Mouse (Mus musculus) Patski (cell line): ENCODE data around the gene Snrnp25. TPM values are rescaled to one million over a fixed set of nuclear protein-coding genes. Genes with fewer than 3 reads are reported as not detected.

Experiments used
- ATAC-seq: fragments of 100-300 bp; one replicate; pipeline ENCODE4 v1.8.0; 2021
- CTCF ChIA-PET: fragments of 350-600 bp; sonication (Branson Sonifier 250); formaldehyde crosslinking; loops from one replicate; lab custom pipeline; 2022; ENCODE audit warnings: inconsistent platforms; lab: Charles Lee
- POLR2A ChIA-PET: fragments of 350-600 bp; sonication (Branson Sonifier 250); formaldehyde crosslinking; loops from one replicate; lab custom pipeline; 2022; ENCODE audit warnings: antibody characterized with exemption, inconsistent platforms; lab: Charles Lee
- DNase-seq: peaks from one replicate; pipeline ENCODE4 v3.0.0-alpha.2; 2011; ENCODE audit warnings: low read depth, low spot score
- H3K27me3 ChIP-seq: fragments of 371-371 bp; one replicate; pipeline ENCODE4 v1.5.1; 2021
- CTCF ChIP-seq: fragments of 100-300 bp; IDR thresholded peaks from one replicate; pipeline ENCODE4 v1.5.1; 2021
- in situ Hi-C: fragments of 300-500 bp; cut with MboI; formaldehyde crosslinking; loops from 3 replicates; pipeline ENCODE4 v1.11.1; 2018; ENCODE audit warnings: low pct_unique_long_range_greater_than_20kb, mixed read lengths
- polyA plus RNA-seq: library from polyadenylated mRNA; unstranded; gene quantifications from one replicate; pipeline ENCODE4 v1.2.3, GENCODE M21; 2021

Gene Snrnp25
- polyA plus RNA-seq, 1 experiment from 2014 or later: 32.0 TPM

DNA sequence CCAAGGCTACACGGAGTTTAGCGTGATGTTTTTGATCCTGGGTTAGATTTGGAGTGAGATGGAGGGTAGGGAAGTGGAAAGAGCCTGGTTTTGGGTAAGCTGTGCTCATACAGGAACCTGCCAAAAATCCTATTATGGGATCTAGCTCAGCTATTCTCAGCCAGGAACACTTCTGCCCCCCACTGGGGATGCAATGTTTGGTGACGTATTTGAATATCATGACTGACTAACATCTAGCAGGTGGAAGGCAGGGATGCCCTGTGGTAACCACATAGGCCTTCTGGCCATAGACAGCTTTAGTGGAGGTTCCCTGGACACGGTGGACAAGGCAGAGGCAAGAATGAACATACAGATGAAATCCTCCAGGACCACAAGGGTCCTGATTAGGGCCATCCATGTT is 25.0 kb downstream of the Snrnp25 start:
- POLR2A ChIA-PET: interaction anchor here (1.4 kb wide), 1 partner anchor 11 kb away, joined by 4 read pairs; no protein-coding TSS in a partner anchor
- in situ Hi-C loops: no loop called here
- DNase-seq: no peak
- no peaks in the 10 kb centered on the region for H3K27me3 ChIP-seq
- TF ChIP-seq CTCF: no peak
- ATAC-seq: no peak
- CTCF ChIA-PET: interaction anchor here (1.3 to 2.6 kb wide), 3 partner anchors 10 to 48 kb away, joined by 3 to 10 read pairs (median 4); no protein-coding TSS in a partner anchor

DNA sequence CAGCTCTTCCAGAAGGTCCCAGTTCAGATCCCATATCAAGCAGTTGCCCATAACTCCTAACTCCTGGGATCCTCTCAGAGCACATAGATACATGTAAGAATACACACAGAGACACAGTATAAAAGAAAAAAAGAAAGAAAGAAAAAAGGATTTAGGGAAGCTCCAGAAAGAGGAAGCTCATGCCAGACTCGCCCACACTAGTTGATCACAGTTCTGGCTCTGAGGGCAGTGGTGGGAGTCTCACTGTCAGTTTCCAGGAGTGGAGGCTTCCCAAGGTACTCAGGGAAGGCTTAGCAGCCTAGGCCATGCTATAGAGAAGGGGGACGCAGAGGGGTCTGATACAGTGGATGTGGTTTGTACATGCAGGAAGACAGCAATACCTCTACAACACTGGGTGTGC is 25.9 kb downstream of the Snrnp25 start:
- in situ Hi-C loops: no loop called here
- DNase-seq (no peak), ATAC-seq (no peak)
- no peak for TF ChIP-seq CTCF
- ChIA-PET CTCF (interaction anchor here (1.3 to 2.6 kb wide), 3 partner anchors 10 to 49 kb away, joined by 3 to 10 read pairs (median 4); no protein-coding TSS in a partner anchor), POLR2A (no interaction called here)
- no peaks in the 10 kb centered on the region for H3K27me3 ChIP-seq

DNA sequence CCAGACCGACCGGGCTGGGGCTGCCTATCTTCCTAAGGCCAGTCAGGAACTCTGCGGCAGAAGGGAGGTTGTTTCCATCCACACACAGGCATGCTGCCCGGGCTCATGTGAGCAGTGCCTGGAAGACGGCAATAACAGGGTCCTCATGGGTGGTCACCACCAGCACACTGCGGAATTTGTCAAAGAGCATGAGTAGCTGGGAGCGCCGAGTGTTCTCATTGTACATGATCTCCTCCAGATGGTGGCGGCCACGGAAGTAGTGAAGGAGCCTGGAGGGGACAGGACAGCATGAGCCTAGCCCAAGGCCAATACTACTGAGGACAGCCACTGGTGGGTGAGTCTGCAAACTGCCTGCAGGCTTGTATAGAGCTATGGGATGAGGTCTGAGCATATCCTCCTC is 27.6 kb downstream of the Snrnp25 start:
- POLR2A ChIA-PET: no interaction called here
- ATAC-seq (no peak), DNase-seq (no peak)
- CTCF ChIA-PET: interaction anchor here (1.1 to 1.7 kb wide), 5 partner anchors 8 to 23 kb away, joined by 3 to 4 read pairs (median 3); partner anchors contain the start of gene Rhbdf1
- no peaks in the 10 kb centered on the region for H3K27me3 ChIP-seq
- TF ChIP-seq CTCF: no peak
- in situ Hi-C loops: no loop called here

DNA sequence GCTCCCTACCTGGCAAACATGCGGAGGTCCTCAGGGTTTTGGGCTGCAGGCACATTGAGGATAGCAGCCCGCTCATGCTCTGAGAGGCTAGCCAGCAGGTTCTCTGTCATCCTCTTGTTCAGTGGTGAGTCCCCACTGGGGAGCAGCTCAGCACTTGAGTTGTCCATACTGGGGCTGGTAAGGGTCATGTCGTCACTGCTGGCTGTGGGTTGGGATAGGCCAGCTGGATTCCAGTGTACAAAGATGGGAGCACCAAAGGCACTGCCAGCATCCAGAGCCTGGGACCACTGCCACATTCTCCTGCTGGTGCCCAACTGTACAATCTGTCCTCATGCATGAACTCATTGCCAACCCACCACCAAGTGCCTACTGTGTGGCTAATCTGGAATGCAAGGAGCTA is 28.7 kb downstream of the Snrnp25 start:
- ATAC-seq (no peak), DNase-seq (no peak)
- no peaks in the 10 kb centered on the region for H3K27me3 ChIP-seq
- no peak for TF ChIP-seq CTCF
- POLR2A ChIA-PET: no interaction called here
- in situ Hi-C loops: no loop called here
- CTCF ChIA-PET: interaction anchor here (0.9 to 1.7 kb wide), 5 partner anchors 10 to 22 kb away, joined by 3 to 5 read pairs (median 3); no protein-coding TSS in a partner anchor

DNA sequence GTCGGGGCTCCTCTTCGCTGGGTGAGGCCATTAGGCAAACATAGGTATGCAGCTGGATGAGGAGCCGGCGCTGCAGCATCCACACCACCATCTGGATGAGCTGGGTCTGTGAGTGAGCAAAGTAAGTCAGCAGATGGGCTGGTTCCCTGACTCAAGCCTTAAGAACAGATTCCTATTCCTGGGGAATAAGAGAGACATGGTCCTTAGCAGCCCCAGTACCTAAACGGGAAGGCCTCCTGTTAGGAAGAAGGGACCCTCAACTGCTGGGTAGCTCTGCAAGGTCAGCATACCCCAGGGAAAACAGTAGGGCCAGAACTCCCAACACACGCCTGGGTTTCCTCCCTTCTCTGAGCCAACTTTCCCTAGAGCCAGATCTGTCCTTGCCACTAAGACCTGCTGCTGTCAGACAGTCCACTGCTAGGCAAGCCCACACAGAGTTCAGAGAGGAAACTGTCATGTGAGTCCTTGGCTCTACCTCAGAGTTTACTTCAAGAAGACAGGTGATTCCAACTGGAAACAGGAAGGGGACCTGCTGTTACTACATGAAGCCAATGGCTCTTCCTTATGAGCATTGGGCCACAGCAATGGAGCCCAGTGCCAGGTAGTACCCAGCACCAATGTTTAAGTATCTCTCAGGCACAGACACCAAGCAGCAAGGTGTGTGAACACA is 29.7 kb downstream of the Snrnp25 start:
- TF ChIP-seq CTCF: no peak
- ATAC-seq (no peak), DNase-seq (no peak)
- in situ Hi-C loops: loop anchor here (5.0 kb wide), 1 partner anchor 53 kb away; no protein-coding TSS in a partner anchor
- no peaks in the 10 kb centered on the region for H3K27me3 ChIP-seq
- POLR2A ChIA-PET: interaction anchor here (1.6 to 1.8 kb wide), 2 partner anchors 9 to 13 kb away, joined by 5 to 8 read pairs; partner anchors contain the start of genes Mpg and Rhbdf1
- CTCF ChIA-PET: interaction anchor here (0.9 to 4.7 kb wide), 6 partner anchors 9 to 52 kb away, joined by 3 to 54 read pairs (median 5); no protein-coding TSS in a partner anchor

DNA sequence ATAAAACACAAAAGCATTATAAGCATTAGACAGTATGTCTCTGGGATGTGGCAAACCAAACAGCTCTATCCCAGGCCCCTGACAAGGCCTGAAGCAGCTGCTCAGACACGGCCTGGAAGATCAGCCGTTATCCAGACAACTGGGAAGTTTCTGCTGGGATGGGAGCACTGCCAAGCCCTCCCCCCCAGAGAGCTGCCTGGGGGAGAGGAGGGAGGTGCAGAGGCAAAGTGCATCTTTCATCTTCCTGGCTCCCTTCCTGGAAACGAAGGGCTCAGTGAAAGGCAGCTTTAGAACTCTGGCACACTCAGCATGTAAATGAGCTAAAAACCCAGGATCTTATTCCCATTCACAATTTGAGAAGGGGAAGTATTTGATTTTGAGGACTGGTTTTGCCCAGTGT is 30.4 kb downstream of the Snrnp25 start:
- ChIA-PET POLR2A (interaction anchor here (1.6 to 1.8 kb wide), 2 partner anchors 9 to 14 kb away, joined by 5 to 8 read pairs; partner anchors contain the start of genes Mpg and Rhbdf1), CTCF (interaction anchor here (1.1 to 4.7 kb wide), 4 partner anchors 9 to 53 kb away, joined by 3 to 54 read pairs (median 7); no protein-coding TSS in a partner anchor)
- ATAC-seq: no peak
- in situ Hi-C loops: loop anchor here (5.0 kb wide), 1 partner anchor 53 kb away; no protein-coding TSS in a partner anchor
- no peaks in the 10 kb centered on the region for H3K27me3 ChIP-seq
- DNase-seq: no peak
- no peak for TF ChIP-seq CTCF

DNA sequence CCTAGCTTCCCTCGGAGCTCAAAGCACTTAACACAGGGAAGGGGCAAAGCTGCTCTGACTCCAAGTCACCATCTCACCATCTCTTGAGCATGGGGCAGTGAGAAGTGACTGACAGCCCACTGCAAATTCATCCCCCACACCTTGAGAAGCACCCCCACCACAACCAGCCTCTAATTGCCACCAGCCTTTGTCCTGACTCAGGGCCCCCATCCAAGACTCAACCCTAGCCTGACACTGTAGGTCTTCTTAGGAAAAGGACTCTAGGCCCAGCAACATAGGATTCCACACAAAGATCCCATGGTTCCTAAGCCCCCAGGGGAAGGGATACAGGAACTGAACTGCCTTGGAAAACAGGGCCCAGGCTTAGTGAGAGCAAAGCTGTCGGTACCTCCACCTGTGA is 30.9 kb downstream of the Snrnp25 start:
- POLR2A ChIA-PET: interaction anchor here (1.6 to 1.8 kb wide), 2 partner anchors 10 to 14 kb away, joined by 5 to 8 read pairs; partner anchors contain the start of genes Mpg and Rhbdf1
- CTCF ChIA-PET: interaction anchor here (1.1 to 4.7 kb wide), 4 partner anchors 9 to 53 kb away, joined by 3 to 54 read pairs (median 7); no protein-coding TSS in a partner anchor
- H3K27me3 ChIP-seq: no peaks in the 10 kb centered on the region
- no peak for TF ChIP-seq CTCF
- in situ Hi-C loops: loop anchor here (5.0 kb wide), 1 partner anchor 54 kb away; no protein-coding TSS in a partner anchor
- ATAC-seq (no peak), DNase-seq (no peak)

DNA sequence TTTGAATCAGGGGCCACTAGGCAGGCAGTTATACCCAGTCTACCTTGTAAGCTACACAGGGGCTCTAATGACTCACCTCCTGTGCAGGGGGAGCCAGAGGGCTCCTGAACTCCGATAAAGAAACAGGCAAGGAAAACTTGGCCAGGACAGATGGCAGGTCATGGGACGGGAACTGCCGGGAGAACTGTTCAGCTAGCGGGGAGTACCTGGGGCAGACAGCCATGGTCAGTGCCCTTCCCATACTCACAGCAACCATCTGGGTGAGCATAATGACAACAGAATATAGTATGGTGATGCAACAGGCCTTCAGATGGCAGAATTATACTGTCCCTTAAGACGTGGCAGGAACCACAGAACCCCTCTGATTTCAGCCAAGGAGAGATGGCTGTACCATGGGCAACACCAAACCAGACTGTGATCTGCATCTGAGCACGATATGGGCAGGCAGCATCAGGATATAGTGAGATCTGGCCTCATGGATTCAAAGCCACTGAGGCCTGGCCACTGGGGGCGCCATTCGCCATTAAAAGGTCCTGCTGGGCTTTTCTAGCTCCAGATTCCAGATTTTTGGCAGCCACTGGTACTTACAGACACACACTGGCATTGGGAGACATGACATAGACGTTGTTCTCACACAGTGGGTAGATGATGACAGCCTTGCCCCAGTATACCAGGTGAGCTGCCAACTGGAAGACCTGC is 31.6 kb downstream of the Snrnp25 start:
- in situ Hi-C loops: loop anchor here (5.0 kb wide), 1 partner anchor 55 kb away; no protein-coding TSS in a partner anchor
- H3K27me3 ChIP-seq: no peaks in the 10 kb centered on the region
- DNase-seq (no peak), ATAC-seq (peak; percentile 41)
- TF ChIP-seq CTCF: peak; percentile 89
- ChIA-PET POLR2A (interaction anchor here (1.6 to 1.8 kb wide), 2 partner anchors 11 to 15 kb away, joined by 5 to 8 read pairs; partner anchors contain the start of genes Mpg and Rhbdf1), CTCF (interaction anchor here (0.6 to 4.7 kb wide), 9 partner anchors 8 to 54 kb away, joined by 3 to 54 read pairs (median 5); partner anchors contain the start of genes Mpg and Rhbdf1)

DNA sequence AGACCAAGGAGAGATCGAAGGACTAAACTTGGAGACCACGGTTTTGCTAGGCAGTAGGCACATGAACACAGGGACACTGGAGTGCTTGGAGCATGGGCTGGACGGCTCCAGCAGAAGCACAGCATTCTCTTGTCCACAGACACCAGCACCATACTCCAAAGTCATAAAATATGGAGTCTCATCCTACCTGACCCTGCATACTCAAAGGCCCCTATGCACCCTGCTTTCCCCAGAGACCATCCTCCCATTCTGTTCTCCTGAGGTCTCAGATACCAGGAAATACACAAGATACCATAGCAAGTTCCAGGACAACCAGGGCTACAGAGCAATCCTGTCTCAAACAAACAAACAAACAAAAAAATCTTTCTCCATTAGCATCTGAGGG is 32.2 kb downstream of the Snrnp25 start:
- H3K27me3 ChIP-seq: no peaks in the 10 kb centered on the region
- ChIA-PET POLR2A (no interaction called here), CTCF (interaction anchor here (0.6 to 4.7 kb wide), 9 partner anchors 10 to 55 kb away, joined by 3 to 54 read pairs (median 4); partner anchors contain the start of genes Mpg and Rhbdf1)
- DNase-seq: no peak
- in situ Hi-C loops: loop anchor here (5.0 kb wide), 1 partner anchor 55 kb away; no protein-coding TSS in a partner anchor
- ATAC-seq: no peak
- TF ChIP-seq CTCF: no peak
